Mouse (Mus musculus) embryo, embryonic 11.5 days (tissue): Measurements from ENCODE around the gene Catsperg2.
A peak's percentile ranks its signal among the peaks of the same experiment; 100 is the strongest.
"Not testable (repeated sequence)": the region's sequence is repeated elsewhere in the genome, so short reads cannot be mapped to it uniquely, and the experiment has no call there.

Source experiments
- DNase-seq: peaks from one replicate; pipeline ENCODE4 v3.0.0-alpha.2; 2012; ENCODE audit warnings: low read depth, low spot score

The Catsperg2 gene

DNA sequence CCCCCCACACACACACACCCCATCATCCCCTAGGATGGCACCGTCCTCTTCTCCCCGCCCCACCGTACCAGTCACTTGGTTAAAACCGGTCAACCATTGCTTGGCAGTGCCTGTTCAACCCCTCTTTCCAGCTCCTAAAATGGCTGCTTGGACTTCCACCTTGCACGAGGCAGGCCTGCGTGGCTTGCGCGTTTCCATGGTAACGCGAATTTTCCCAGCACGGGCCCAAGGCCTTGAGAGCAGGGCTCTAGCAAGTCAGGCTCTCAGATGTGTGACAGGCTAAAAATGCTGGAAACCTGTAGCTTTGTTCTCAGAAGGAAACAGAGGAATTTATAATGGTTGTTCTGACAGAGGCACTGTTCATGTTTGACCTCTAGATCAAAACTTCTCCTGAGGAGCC lies at the start of gene Catsperg2:
TSS of gene Catsperg2 (minus strand) at position 173 of the 400 bp plus-strand sequence.
- DNase-seq = peak; percentile 3

DNA sequence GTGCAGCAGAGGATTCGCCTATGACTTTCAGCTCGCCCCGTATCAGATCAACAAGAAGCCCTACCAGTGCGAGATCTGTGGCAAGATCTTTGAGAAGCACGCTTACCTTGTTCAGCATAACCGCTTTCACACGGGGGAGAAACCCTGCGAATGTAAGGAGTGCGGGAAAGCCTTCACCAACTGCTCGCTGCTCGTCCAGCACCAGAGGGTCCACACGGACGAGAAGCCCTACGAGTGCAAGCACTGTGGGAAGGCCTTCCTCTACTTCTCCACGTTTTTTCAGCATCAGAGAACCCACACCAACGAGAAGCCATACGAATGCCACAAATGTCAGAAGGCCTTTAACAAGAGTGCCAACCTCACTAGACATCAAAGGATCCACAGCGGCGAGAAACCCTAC lies 49.7 kb upstream of the Catsperg2 start:
- no peak for DNase-seq

DNA sequence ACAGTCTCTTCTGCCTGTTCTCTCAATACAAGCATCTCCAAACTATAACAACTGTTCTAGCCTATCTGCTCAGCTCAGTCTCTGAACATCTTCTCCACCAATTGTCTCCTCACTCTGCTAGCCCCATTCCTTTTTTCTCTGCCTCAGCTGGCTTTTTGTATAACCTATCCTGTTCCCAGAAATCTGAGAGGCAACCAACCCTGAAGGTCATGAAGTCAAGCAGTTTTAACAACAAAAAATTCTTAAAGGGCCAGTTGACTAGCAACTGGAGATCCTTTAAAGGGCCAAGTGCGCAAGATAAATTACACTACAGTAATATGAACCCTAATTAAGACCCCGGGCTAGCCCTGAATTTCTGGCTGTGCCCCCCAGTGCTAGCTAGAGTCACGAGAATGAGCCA lies 47.5 kb upstream of the Catsperg2 start:
- DNase-seq = no peak

DNA sequence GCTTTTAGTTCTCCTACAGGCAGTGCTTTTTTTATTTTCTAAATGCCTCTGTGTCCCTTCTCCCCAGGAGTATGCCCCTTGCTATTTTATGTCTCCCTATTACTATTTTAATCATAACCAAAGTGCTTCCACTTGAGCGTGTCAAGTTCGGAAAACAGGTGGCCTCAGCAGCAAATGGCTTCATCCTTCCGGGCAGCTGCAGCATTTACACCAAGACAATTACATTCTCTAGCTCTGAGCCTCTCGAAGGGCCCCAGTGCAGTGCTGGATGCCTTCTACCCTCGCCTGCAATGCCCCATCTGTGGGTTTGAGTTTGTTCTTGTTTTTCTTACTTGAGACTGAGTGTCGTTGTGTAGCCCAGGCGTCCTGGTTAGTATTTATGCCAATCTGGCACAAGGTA lies 46.7 kb upstream of the Catsperg2 start:
- DNase-seq = no peak

DNA sequence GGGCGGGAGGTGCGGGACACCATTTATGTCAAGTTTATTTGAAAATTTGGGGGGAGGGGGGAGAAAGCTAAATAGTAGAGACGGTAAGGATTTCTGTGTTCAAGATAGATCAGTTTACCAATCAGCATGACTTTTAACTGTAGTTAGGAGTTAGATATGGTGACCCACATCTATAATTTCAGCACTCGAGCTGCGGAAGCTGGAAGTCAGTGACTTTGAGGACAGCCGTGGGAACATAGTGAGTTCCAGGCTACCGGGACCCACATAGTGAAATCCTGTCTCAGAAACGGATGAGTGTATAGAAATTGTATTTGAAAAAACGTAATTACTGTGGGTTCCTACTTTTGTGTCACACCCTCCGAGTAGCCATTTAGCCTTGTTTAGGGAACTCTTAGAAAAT lies 42.1 kb upstream of the Catsperg2 start:
- no peak for DNase-seq

DNA sequence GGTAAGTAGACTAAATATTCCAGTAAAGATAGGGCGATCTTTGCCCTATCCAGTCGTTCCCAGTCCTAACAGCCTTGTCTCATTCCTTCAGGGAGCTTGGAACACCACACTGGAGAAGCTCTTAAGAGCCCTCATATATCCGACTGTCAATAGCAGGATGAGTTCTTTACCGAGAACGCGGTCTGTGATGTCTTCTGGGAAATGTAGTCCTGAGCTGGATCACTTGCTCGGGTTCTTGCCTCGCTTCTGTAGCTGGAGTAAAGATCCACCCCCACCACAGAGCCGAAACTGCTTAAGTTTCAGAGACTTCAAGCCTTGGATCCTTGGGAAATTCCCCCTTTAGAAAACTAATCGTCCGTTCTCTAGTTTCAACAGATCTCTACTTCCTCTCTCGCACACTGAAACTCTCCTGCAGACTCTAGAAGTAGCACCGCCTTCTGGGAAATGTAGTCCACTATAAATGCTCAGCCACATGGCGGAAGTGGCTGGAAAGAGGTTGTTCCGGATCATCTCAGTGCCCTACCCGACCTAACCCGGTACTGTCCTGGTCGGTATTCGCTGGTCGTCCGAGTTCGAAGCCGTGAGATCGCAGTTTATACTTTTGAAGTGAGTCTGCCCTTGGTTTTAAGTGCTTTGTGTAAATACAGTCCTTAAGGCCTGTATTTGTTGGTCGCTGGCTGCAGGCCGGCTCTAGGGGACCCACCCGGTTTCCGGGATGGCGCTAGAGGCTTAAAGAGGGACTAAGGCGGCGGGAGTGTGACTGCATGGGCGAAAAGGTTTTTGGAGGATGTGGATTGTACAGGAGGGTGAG lies 41.5 kb upstream of the Catsperg2 start, which contains the start of gene Zfp84:
TSS of gene Zfp84 (plus strand) at position 463 of the 811 bp plus-strand sequence.
- peak; percentile 83 for DNase-seq

DNA sequence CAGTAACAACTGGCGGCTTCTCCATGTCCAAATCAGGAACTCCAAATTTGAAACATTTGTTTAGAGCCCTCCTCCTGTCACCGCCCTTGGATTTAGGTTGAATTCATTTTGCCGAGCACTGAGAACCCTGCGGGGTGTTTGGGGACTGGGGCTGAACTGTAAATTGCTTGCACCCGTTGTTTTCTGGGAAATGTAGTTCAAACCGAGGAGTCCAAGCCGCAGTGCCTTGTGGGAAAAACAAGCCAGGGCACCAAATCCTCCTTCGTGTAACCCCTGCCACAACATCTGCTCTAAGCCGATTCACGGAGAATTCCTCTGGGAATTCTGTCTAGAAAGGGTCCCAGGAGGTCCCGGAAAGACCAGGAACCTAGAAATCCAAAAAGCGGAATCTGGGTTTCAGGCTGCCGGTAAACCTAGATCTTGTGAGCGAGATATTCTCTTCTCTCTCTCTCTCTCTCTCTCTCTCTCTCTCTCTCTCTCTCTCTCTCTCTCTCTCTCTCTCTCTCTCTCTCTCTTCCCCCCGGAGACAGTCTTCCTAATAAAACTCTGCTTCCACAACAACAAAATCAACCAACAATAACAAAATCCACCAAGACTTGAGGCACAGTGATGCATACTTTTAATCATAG lies 40.3 kb upstream of the Catsperg2 start:
- DNase-seq = peak; percentile 67

DNA sequence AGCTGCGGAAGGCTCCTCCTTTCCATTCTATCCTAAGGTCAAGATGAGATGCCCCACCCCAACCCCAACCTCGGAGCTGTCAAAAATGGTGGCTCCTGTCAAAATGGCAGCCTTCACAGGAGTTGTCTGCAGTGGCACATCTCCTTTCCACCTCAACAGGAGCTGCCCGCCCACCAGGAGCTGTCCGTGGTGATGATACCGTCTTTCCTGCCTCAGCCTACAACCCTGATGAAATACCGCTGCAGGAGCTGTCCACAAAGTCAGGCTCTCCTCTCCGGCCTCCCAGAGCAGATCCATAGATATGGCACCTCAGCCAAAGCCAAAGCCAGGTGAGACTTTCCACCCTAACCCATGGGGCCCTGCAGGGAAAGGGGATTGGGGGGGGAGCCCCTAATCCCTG lies 37.9 kb upstream of the Catsperg2 start:
- no peak for DNase-seq

DNA sequence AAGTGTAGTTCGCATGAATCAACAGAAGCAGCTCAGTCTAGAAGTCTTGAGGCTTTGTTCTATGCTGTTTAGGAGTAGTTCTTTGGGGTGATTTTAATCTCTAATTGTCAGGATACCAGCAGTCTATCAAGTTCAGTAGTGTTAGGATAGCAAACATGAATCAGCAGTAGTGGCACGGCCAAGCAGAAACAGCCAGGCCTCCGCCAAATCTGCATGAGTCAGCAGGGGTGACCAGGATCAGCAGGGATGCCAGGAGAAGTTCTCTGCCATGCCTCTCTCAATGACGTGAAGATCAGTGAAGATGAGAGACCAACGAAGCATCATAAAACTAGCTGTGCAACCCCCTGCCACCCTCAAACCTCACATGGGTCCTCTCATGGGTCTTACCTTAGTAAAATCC lies 33.6 kb upstream of the Catsperg2 start:
- no peak for DNase-seq

DNA sequence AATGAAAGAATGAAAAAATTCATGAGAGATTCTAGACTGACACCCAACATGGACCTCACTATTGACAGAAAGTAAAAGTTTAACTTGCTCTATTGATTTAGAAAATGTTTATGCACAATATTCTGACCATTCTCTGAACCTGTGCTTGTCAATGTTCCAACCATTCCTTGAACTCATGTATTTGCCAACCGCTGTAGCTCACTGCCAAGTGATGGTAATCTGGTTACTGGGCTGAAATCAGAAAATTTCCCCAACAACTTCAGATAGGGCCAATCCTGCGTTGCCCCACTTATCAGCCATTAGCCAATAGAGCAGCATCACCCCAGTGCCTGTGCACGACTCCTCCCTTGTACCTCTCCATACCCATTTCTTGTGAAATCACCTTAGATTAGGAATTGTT lies 15.4 kb upstream of the Catsperg2 start:
- no peak for DNase-seq

DNA sequence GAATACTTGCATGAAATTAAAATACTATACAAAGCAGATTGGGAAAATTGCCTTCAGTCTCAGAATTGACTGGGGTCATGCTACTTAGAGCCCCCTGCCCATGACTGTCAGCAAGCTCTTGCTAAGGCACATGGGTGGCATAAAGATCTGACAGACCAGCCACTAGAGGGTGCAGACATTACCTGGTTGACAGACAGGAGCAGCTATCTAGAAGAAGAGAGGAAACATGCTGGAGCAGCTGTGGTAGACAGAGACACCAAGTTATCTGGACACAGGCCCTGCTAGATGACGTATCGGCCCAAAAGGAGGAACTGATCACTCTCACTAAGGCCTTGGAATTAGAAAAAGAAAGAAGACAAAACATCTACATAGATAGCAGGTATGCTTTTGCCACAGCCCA lies 1.2 kb upstream of the Catsperg2 start:
- DNase-seq = no peak

DNA sequence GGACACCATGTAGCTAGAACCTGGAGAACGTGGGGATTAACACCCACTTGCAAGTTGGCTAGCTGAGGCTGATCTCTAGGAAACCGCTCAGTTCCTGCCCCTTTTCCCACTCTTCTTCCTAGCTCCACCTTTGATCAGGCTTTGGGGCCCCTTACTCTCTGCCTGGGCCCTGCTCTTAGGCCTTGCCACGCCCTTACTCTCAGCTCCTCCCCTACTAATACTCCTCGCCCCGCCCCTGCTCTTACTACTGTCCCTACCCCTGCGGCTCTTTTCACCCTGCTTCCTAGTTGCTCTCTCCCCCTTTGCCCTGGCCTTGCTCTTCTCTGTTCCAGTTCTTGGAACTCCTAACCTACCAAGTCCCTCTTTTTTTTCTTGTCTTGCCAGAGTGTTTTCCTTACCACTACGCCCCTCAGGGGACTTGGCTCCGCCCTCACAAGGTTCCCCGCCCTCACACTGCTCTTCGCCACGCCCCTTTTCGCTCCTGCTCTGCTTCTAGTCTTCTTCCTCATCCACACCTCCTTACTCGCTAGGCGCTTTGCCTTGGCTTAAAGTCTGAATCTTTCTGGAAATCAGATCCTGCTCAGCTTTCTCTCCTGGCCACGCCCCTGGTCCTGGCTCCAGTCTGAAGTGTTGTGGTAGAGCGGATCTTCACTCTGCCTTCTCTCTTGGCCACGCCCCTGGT lies 1.2 kb downstream of the Catsperg2 start:
- DNase-seq = peak; percentile 14

DNA sequence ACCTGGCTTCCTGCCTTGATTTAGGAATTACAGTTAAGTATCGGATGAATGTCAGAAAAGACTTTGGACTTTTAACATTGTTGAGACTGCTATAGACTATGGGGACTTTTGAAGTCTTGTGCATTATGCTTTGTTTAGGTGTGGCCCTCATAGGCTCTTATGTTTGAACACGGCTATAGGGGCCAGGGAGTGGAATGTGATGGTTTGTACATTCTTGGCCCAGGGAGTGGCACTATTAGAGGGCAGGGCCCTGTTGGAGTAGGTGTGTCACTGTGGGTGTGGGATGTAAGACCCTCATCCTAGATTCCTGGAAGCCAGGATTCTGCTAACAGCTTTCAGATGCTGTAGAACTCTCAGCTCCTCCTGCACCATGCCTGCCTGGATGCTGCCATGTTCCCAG lies 17.9 kb downstream of the Catsperg2 start:
- DNase-seq = not testable (repeated sequence)

DNA sequence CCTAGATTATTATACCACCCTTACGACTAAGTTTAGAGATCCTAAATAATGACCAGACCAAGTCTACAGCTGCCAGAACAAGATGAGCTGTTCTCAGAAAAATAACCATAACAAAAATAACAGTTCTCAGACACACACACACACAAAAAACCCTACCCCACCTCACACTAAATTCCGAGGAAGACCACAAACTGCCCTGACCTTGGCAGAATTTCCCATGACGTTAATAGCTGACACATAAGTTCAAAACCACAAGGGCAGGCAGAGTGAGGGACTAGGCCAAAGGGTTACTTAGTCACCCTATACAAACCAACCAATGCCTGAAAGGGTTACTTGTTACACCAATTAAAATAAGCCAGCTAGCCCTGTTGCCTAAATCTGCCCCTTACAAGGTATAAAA lies 31.6 kb downstream of the Catsperg2 start:
- DNase-seq = not testable (repeated sequence)

DNA sequence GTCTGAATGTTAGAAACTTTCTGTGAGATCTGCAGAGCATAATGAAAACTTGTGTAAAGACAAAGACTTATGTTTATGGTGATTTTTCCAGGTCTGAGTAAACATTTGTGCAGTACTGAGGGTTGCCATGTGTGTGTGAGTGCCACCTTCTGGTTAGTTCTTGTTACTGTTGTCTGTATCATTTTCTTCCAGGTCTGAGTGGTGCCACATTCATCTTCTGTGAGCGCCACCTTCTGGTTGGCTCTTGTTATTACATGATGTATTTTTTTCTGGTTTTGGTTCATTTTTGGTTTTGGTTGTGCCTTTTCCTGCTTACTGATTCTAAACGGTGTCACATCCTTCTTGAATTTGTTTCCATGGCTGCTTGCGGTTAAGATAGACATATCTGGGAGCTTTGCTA lies 45.0 kb downstream of the Catsperg2 start:
- no peak for DNase-seq
